Mouse (Mus musculus) lung, embryonic 16.5 days (tissue): ENCODE results near the gene Tmcc3. TPM values are rescaled to one million over a fixed set of nuclear protein-coding genes. Genes with fewer than 3 reads are reported as not detected.

ENCODE experiments used
- ATAC-seq: fragments of 200-750 bp; cut with Nextera tagmentation; 2 replicates; pipeline ENCODE4 v1.8.0; 2017; ENCODE audit warnings: low read depth, mild to moderate bottlenecking, moderate library complexity
- H3K27ac ChIP-seq: fragments of 300-500 bp; sonication (generic); 2 replicates; pipeline ENCODE4 v1.5.1; 2014; ENCODE audit warnings: mild to moderate bottlenecking, control low read depth, low read length
- H3K27me3 ChIP-seq: fragments of 300-500 bp; sonication (generic); 2 replicates; pipeline ENCODE4 v1.6.1; 2014; ENCODE audit warnings: low read depth, low read length, mixed read lengths; ENCODE audit not compliant: control insufficient read depth, insufficient read depth
- H3K36me3 ChIP-seq: fragments of 300-500 bp; sonication (generic); 2 replicates; pipeline ENCODE4 v1.6.1; 2014; ENCODE audit warnings: low read length; ENCODE audit not compliant: control insufficient read depth, insufficient read depth
- H3K4me1 ChIP-seq: fragments of 300-500 bp; sonication (generic); replicated peaks from 2 replicates; pipeline ENCODE4 v1.6.1; 2014; ENCODE audit warnings: low read length, mixed read lengths; ENCODE audit not compliant: control insufficient read depth, insufficient read depth
- H3K4me2 ChIP-seq: fragments of 300-500 bp; sonication (generic); 2 replicates; pipeline ENCODE4 v1.6.1; 2014; ENCODE audit warnings: low read depth, low read length, control low read depth
- H3K4me3 ChIP-seq: fragments of 300-500 bp; sonication (generic); 2 replicates; pipeline ENCODE4 v1.5.1; 2014; ENCODE audit warnings: mild to moderate bottlenecking, low read length, control low read depth
- H3K9ac ChIP-seq: fragments of 300-500 bp; sonication (generic); 2 replicates; pipeline ENCODE4 v1.6.1; 2014; ENCODE audit warnings: low read length, control low read depth
- H3K9me3 ChIP-seq: fragments of 300-500 bp; sonication (generic); 2 replicates; pipeline ENCODE4 v1.6.1; 2016; ENCODE audit warnings: low read length; ENCODE audit not compliant: control insufficient read depth
- WGBS: fragments of 180-500 bp; shearing (Covaris S2); extraction: QIAGEN DNeasy Blood & Tissue Kit; methylation state at CpG from one replicate; pipeline ENCODE4 v1.1.7; 2014; 5-methylcytosine and 5-hydroxymethylcytosine counted together
- polyA plus RNA-seq: library from polyadenylated mRNA; unstranded; fragments of >200 nt; fragmentation: Nextera tagmentation; extraction: Ambion mirVana; gene quantifications from 2 replicates; pipeline ENCODE4 v1.2.1, GENCODE M21; 2015

Tmcc3 gene
- polyA plus RNA-seq, 1 experiment from 2014 or later: 7.4 TPM

- Histone ChIP-seq H3K27me3 (no peaks in the 10 kb centered on the region), H3K4me3 (peak overlapping the region; percentile 26; the same call in 1 of the 2 replicates), H3K9ac (peak overlapping the region; percentile 31; the same call in 1 of the 2 replicates), H3K9me3 (no peaks in the 10 kb centered on the region), H3K4me2 (peak overlapping the region; percentile 30), H3K4me1 (peaks cover 5% of the 10 kb centered on the region; the same call in 1 of the 2 replicates), H3K27ac (peak overlapping the region; percentile 32), H3K36me3 (no peaks in the 10 kb centered on the region)
- WGBS: 56% methylated on average over 10 of the region's 10 CpGs
- peak; percentile 65 for ATAC-seq
Measured at GRCm38 (mm10) chr10:94377844-94378243, 66.1 kb downstream of the Tmcc3 start.

- Histone ChIP-seq H3K27me3 (no peaks in the 10 kb centered on the region), H3K4me1 (peaks cover 5% of the 10 kb centered on the region; the same call in 1 of the 2 replicates), H3K4me2 (peak overlapping the region; percentile 30), H3K9ac (peak overlapping the region; percentile 31; the same call in 1 of the 2 replicates), H3K27ac (peak overlapping the region; percentile 32), H3K4me3 (peak overlapping the region; percentile 26; the same call in 1 of the 2 replicates), H3K9me3 (no peaks in the 10 kb centered on the region), H3K36me3 (no peaks in the 10 kb centered on the region)
- WGBS: 35% methylated on average over 13 of the region's 13 CpGs
- ATAC-seq: peak; percentile 95
Measured at GRCm38 (mm10) chr10:94378383-94378782, 66.6 kb downstream of the Tmcc3 start.

GRCm38 (mm10) chr10:94380082-94380481 lies 68.3 kb downstream of the Tmcc3 start:
- no peaks in the 10 kb centered on the region for H3K9me3 ChIP-seq
- H3K4me2 ChIP-seq: no peak overlapping the region
- no peak for ATAC-seq
- H3K27ac ChIP-seq: no peak overlapping the region
- H3K4me3 ChIP-seq: no peak overlapping the region
- 93% methylated on average over 2 of the region's 2 CpGs for WGBS
- H3K4me1 ChIP-seq: peaks cover 5% of the 10 kb centered on the region; the same call in 1 of the 2 replicates
- H3K27me3 ChIP-seq: no peaks in the 10 kb centered on the region
- H3K9ac ChIP-seq: no peak overlapping the region
- H3K36me3 ChIP-seq: no peaks in the 10 kb centered on the region

- peak overlapping the region; percentile 14; the same call in 1 of the 2 replicates for H3K9ac ChIP-seq
- peaks cover 7% of the 10 kb centered on the region for H3K9me3 ChIP-seq
- H3K27ac ChIP-seq: no peak overlapping the region
- ATAC-seq: peak; percentile 21; the same call in 1 of the 2 replicates
- peaks cover 5% of the 10 kb centered on the region; the same call in 1 of the 2 replicates for H3K4me1 ChIP-seq
- no peaks in the 10 kb centered on the region for H3K36me3 ChIP-seq
- H3K4me2 ChIP-seq: no peak overlapping the region
- no peak overlapping the region for H3K4me3 ChIP-seq
- no peaks in the 10 kb centered on the region for H3K27me3 ChIP-seq
- 45% methylated on average over 9 of the region's 9 CpGs for WGBS
Measured at GRCm38 (mm10) chr10:94380662-94381392, 69.1 kb downstream of the Tmcc3 start.

- WGBS: 74% methylated on average over 4 of the region's 4 CpGs
- no peaks in the 10 kb centered on the region for H3K27me3 ChIP-seq
- no peak for ATAC-seq
- no peaks in the 10 kb centered on the region for H3K36me3 ChIP-seq
- peak overlapping the region; percentile 14; the same call in 1 of the 2 replicates for H3K9ac ChIP-seq
- H3K27ac ChIP-seq: no peak overlapping the region
- peaks cover 5% of the 10 kb centered on the region; the same call in 1 of the 2 replicates for H3K4me1 ChIP-seq
- H3K9me3 ChIP-seq: peaks cover 9% of the 10 kb centered on the region
- H3K4me2 ChIP-seq: no peak overlapping the region
- no peak overlapping the region for H3K4me3 ChIP-seq
Measured at GRCm38 (mm10) chr10:94381393-94381740, 69.6 kb downstream of the Tmcc3 start.

GRCm38 (mm10) chr10:94382618-94383017 lies 70.9 kb downstream of the Tmcc3 start:
- 89% methylated on average over 14 of the region's 14 CpGs for WGBS
- Histone ChIP-seq H3K4me3 (no peak overlapping the region), H3K36me3 (no peaks in the 10 kb centered on the region), H3K9me3 (peaks cover 9% of the 10 kb centered on the region), H3K27me3 (no peaks in the 10 kb centered on the region), H3K9ac (no peak overlapping the region), H3K4me1 (peaks cover 5% of the 10 kb centered on the region; the same call in 1 of the 2 replicates), H3K27ac (no peak overlapping the region), H3K4me2 (no peak overlapping the region)
- no peak for ATAC-seq

- Histone ChIP-seq H3K4me2 (no peak overlapping the region), H3K9me3 (peaks cover 9% of the 10 kb centered on the region), H3K4me1 (peaks cover 5% of the 10 kb centered on the region; the same call in 1 of the 2 replicates), H3K27ac (no peak overlapping the region), H3K9ac (no peak overlapping the region), H3K4me3 (no peak overlapping the region), H3K36me3 (no peaks in the 10 kb centered on the region), H3K27me3 (no peaks in the 10 kb centered on the region)
- 85% methylated on average over 6 of the region's 6 CpGs for WGBS
- ATAC-seq: no peak
Measured at GRCm38 (mm10) chr10:94383565-94383964, 71.8 kb downstream of the Tmcc3 start.

- no peaks in the 10 kb centered on the region for H3K36me3 ChIP-seq
- H3K27me3 ChIP-seq: no peaks in the 10 kb centered on the region
- no peak for ATAC-seq
- WGBS: 84% methylated on average over 6 of the region's 6 CpGs
- peaks cover 9% of the 10 kb centered on the region for H3K9me3 ChIP-seq
- no peaks in the 10 kb centered on the region for H3K4me1 ChIP-seq
- H3K27ac ChIP-seq: no peak overlapping the region
- no peak overlapping the region for H3K4me2 ChIP-seq
- no peak overlapping the region for H3K4me3 ChIP-seq
- no peak overlapping the region for H3K9ac ChIP-seq
Measured at GRCm38 (mm10) chr10:94389219-94389618, 77.5 kb downstream of the Tmcc3 start.

GRCm38 (mm10) chr10:94391049-94391448 lies 79.3 kb downstream of the Tmcc3 start:
- Histone ChIP-seq H3K4me2 (no peak overlapping the region), H3K9ac (no peak overlapping the region), H3K27me3 (no peaks in the 10 kb centered on the region), H3K9me3 (no peaks in the 10 kb centered on the region; the same call in 1 of the 2 replicates), H3K36me3 (no peaks in the 10 kb centered on the region), H3K4me3 (no peak overlapping the region), H3K4me1 (no peaks in the 10 kb centered on the region), H3K27ac (no peak overlapping the region)
- 25% methylated on average over 5 of the region's 5 CpGs for WGBS
- ATAC-seq: peak; percentile 89
